In genomic region chr7:144137827-144138226, GRCm38 (mm10) we compare ENCODE assay signal across 25 mouse cellular contexts.
A peak's percentile ranks its signal among the peaks of the same experiment; 100 is the strongest.
DNase-seq lines count a peak whose midpoint lies in the region; ATAC-seq and TF ChIP-seq lines count a peak whose summit lies in the region.
"Had no signal": no experiment of that assay in that cellular context is flagged by ENCODE, and none has a peak within 500 bp of the region (broad histone marks: within the 10 kb centered on the region; RNA-seq: fewer than 3 reads in every experiment).

No protein-coding gene starts in this region.

- TF ChIP-seq CTCF in lung, embryonic 14.5 days (IDR thresholded peaks at IDR 0.05; ENCODE audit: low read depth): no peak
- TF ChIP-seq CTCF in kidney, adult 2 months (conservative IDR thresholded peaks at IDR 0.05; ENCODE audit: insufficient read depth, insufficient read length, low read depth, low read length): no peak

- H3K9ac ChIP-seq in lung, embryonic 14.5 days: no peak overlapping the region
- H3K9ac ChIP-seq in midbrain, embryonic 11.5 days (ENCODE audit: low read length): no peak overlapping the region
- no peak overlapping the region for H3K9ac ChIP-seq in midbrain, embryonic 13.5 days (replicated peaks)
- no peak overlapping the region for H3K9ac ChIP-seq in stomach, embryonic 14.5 days (replicated peaks; ENCODE audit: low read depth, low read length)
- H3K9ac ChIP-seq in stomach, embryonic 15.5 days: no peak overlapping the region
- no peak overlapping the region for H3K9ac ChIP-seq in kidney, embryonic 15.5 days
- H3K9ac ChIP-seq: embryonic facial prominence, embryonic 13.5 days; forebrain, embryonic 12.5 days; forebrain, embryonic 15.5 days; heart, embryonic 12.5 days; heart, embryonic 15.5 days had no signal

- no peaks in the 10 kb centered on the region for H3K9me3 ChIP-seq in lung, embryonic 14.5 days (ENCODE audit: low read depth, low read length)
- no peaks in the 10 kb centered on the region for H3K9me3 ChIP-seq in midbrain, embryonic 11.5 days (ENCODE audit: control insufficient read depth, low read length)
- H3K9me3 ChIP-seq in midbrain, embryonic 13.5 days: no peaks in the 10 kb centered on the region
- no peaks in the 10 kb centered on the region for H3K9me3 ChIP-seq in stomach, embryonic 14.5 days (ENCODE audit: control insufficient read depth, low read depth, low read length)
- no peaks in the 10 kb centered on the region for H3K9me3 ChIP-seq in stomach, embryonic 15.5 days
- no peaks in the 10 kb centered on the region for H3K9me3 ChIP-seq in kidney, embryonic 15.5 days (replicated peaks)
- H3K9me3 ChIP-seq: embryonic facial prominence, embryonic 10.5 days; embryonic facial prominence, embryonic 13.5 days; forebrain, embryonic 12.5 days; forebrain, embryonic 15.5 days; heart, embryonic 12.5 days; heart, embryonic 15.5 days; hindbrain, embryonic 10.5 days had no signal

- no peak overlapping the region for H3K4me2 ChIP-seq in lung, embryonic 14.5 days
- H3K4me2 ChIP-seq in midbrain, embryonic 11.5 days: no peak overlapping the region
- no peak overlapping the region for H3K4me2 ChIP-seq in midbrain, embryonic 13.5 days (replicated peaks)
- H3K4me2 ChIP-seq in stomach, embryonic 14.5 days (replicated peaks; ENCODE audit: low read depth, low read length): no peak overlapping the region
- H3K4me2 ChIP-seq in stomach, embryonic 15.5 days: no peak overlapping the region
- H3K4me2 ChIP-seq in kidney, embryonic 15.5 days: no peak overlapping the region
- H3K4me2 ChIP-seq: embryonic facial prominence, embryonic 13.5 days; forebrain, embryonic 12.5 days; forebrain, embryonic 15.5 days; heart, embryonic 12.5 days; heart, embryonic 15.5 days had no signal

- H3K27ac ChIP-seq in lung, embryonic 14.5 days (ENCODE audit: low read depth): no peak overlapping the region
- no peak overlapping the region for H3K27ac ChIP-seq in midbrain, embryonic 11.5 days (ENCODE audit: low read depth, low read length)
- no peak overlapping the region for H3K27ac ChIP-seq in midbrain, embryonic 13.5 days
- H3K27ac ChIP-seq in stomach, embryonic 14.5 days (ENCODE audit: low read length): no peak overlapping the region
- no peak overlapping the region for H3K27ac ChIP-seq in stomach, embryonic 15.5 days
- no peak overlapping the region for H3K27ac ChIP-seq in kidney, adult 2 months (ENCODE audit: insufficient read depth, low read depth, low read length)
- H3K27ac ChIP-seq in kidney, embryonic 15.5 days: no peak overlapping the region
- H3K27ac ChIP-seq: embryonic facial prominence, embryonic 10.5 days; embryonic facial prominence, embryonic 13.5 days; forebrain, embryonic 12.5 days; forebrain, embryonic 15.5 days; heart, embryonic 15.5 days; hindbrain, embryonic 10.5 days had no signal

- H3K36me3 ChIP-seq in lung, embryonic 14.5 days (ENCODE audit: insufficient read depth): no peaks in the 10 kb centered on the region
- H3K36me3 ChIP-seq in midbrain, embryonic 11.5 days (ENCODE audit: control insufficient read depth, insufficient read depth, low read length): no peaks in the 10 kb centered on the region
- no peaks in the 10 kb centered on the region for H3K36me3 ChIP-seq in midbrain, embryonic 13.5 days
- H3K36me3 ChIP-seq in stomach, embryonic 14.5 days (ENCODE audit: control insufficient read depth, insufficient read depth, low read length): no peaks in the 10 kb centered on the region
- H3K36me3 ChIP-seq in stomach, embryonic 15.5 days: no peaks in the 10 kb centered on the region
- H3K36me3 ChIP-seq in kidney, adult 2 months (ENCODE audit: control insufficient read depth, insufficient read depth, low read length): no peaks in the 10 kb centered on the region
- H3K36me3 ChIP-seq in kidney, embryonic 15.5 days: no peaks in the 10 kb centered on the region
- H3K36me3 ChIP-seq: embryonic facial prominence, embryonic 10.5 days; embryonic facial prominence, embryonic 13.5 days; forebrain, embryonic 12.5 days; forebrain, embryonic 15.5 days; heart, embryonic 12.5 days; heart, embryonic 15.5 days; hindbrain, embryonic 10.5 days had no signal

- H3K27me3 ChIP-seq in lung, embryonic 14.5 days (ENCODE audit: insufficient read depth, low read length): no peaks in the 10 kb centered on the region
- H3K27me3 ChIP-seq in midbrain, embryonic 11.5 days (ENCODE audit: control insufficient read depth, insufficient read depth, low read length): no peaks in the 10 kb centered on the region
- H3K27me3 ChIP-seq in midbrain, embryonic 13.5 days: no peaks in the 10 kb centered on the region
- H3K27me3 ChIP-seq in stomach, embryonic 14.5 days (ENCODE audit: control insufficient read depth, insufficient read depth, low read length): no peaks in the 10 kb centered on the region
- H3K27me3 ChIP-seq in stomach, embryonic 15.5 days (replicated peaks): no peaks in the 10 kb centered on the region
- H3K27me3 ChIP-seq in kidney, adult 2 months (replicated peaks; ENCODE audit: control insufficient read depth, insufficient read depth, low read length): no peaks in the 10 kb centered on the region
- H3K27me3 ChIP-seq in kidney, embryonic 15.5 days: no peaks in the 10 kb centered on the region
- H3K27me3 ChIP-seq: embryonic facial prominence, embryonic 13.5 days; forebrain, embryonic 12.5 days; forebrain, embryonic 15.5 days; heart, embryonic 15.5 days had no signal

- peak; percentile 1 for DNase-seq in lung, embryonic 14.5 days
- no peak for DNase-seq in lung, postnatal 14 days
- DNase-seq in midbrain, embryonic 11.5 days (ENCODE audit: low spot score, missing footprints): peak; percentile 12
- DNase-seq in kidney, adult 2 months: no peak
- DNase-seq: adrenal gland, postnatal 25 days; cerebellum, adult 11-12 months; cerebellum, adult 8-10 months; cerebellum, postnatal 10 days; cerebellum, postnatal 36 days; embryo, embryonic 11 days; gastrocnemius, postnatal 25 days; heart, postnatal 36 days had no signal

- WGBS in lung, embryonic 14.5 days: 54% methylated on average over 2 of the region's 2 CpGs
- WGBS in midbrain, embryonic 11.5 days: 82% methylated on average over 2 of the region's 2 CpGs
- 84% methylated on average over 2 of the region's 2 CpGs for WGBS in midbrain, embryonic 13.5 days
- 50% methylated on average over 2 of the region's 2 CpGs for WGBS in stomach, embryonic 14.5 days
- WGBS in stomach, embryonic 15.5 days: 49% methylated on average over 2 of the region's 2 CpGs
- WGBS in kidney, adult 2 months: 52% methylated on average over 2 of the region's 2 CpGs
- 75% methylated on average over 2 of the region's 2 CpGs for WGBS in kidney, embryonic 15.5 days

- no peaks in the 10 kb centered on the region for H3K4me1 ChIP-seq in lung, embryonic 14.5 days (ENCODE audit: insufficient read depth)
- no peaks in the 10 kb centered on the region for H3K4me1 ChIP-seq in midbrain, embryonic 11.5 days (ENCODE audit: control insufficient read depth, insufficient read depth, low read length)
- H3K4me1 ChIP-seq in midbrain, embryonic 13.5 days (replicated peaks): peaks cover 21% of the 10 kb centered on the region
- H3K4me1 ChIP-seq in stomach, embryonic 14.5 days (ENCODE audit: control insufficient read depth, insufficient read depth, low read length): no peaks in the 10 kb centered on the region
- H3K4me1 ChIP-seq in stomach, embryonic 15.5 days: no peaks in the 10 kb centered on the region
- no peaks in the 10 kb centered on the region; the same call in 1 of the 2 replicates for H3K4me1 ChIP-seq in kidney, adult 2 months (ENCODE audit: control insufficient read depth, insufficient read depth, low read length)
- no peaks in the 10 kb centered on the region for H3K4me1 ChIP-seq in kidney, embryonic 15.5 days
- H3K4me1 ChIP-seq: embryonic facial prominence, embryonic 10.5 days; heart, embryonic 12.5 days; heart, embryonic 15.5 days had no signal

- no peak for TF ChIP-seq POLR2A in kidney, adult 2 months (IDR thresholded peaks at IDR 0.05; ENCODE audit: low read depth, low read length)

- H3K4me3 ChIP-seq in lung, embryonic 14.5 days (ENCODE audit: low read depth, low read length): no peak overlapping the region
- no peak overlapping the region for H3K4me3 ChIP-seq in midbrain, embryonic 11.5 days (ENCODE audit: low read depth, low read length)
- H3K4me3 ChIP-seq in midbrain, embryonic 13.5 days (replicated peaks): no peak overlapping the region
- H3K4me3 ChIP-seq in stomach, embryonic 14.5 days (ENCODE audit: low read depth, low read length): no peak overlapping the region
- H3K4me3 ChIP-seq in stomach, embryonic 15.5 days (replicated peaks): no peak overlapping the region
- no peak overlapping the region for H3K4me3 ChIP-seq in kidney, adult 2 months (ENCODE audit: insufficient read depth, low read depth, low read length)
- no peak overlapping the region for H3K4me3 ChIP-seq in kidney, embryonic 15.5 days (replicated peaks)
- H3K4me3 ChIP-seq: embryonic facial prominence, embryonic 10.5 days; embryonic facial prominence, embryonic 13.5 days; erythroblast, embryonic 14.5 days; forebrain, embryonic 12.5 days; forebrain, embryonic 15.5 days; heart, embryonic 12.5 days; heart, embryonic 15.5 days; hindbrain, embryonic 10.5 days had no signal

- ATAC-seq in lung, embryonic 14.5 days (ENCODE audit: insufficient read depth): no peak
- no peak for ATAC-seq in midbrain, embryonic 11.5 days (ENCODE audit: low FRiP score)
- ATAC-seq in midbrain, embryonic 13.5 days: no peak
- peak; percentile 42; the same call in 1 of the 2 replicates for ATAC-seq in stomach, embryonic 14.5 days (ENCODE audit: insufficient number of reproducible peaks, insufficient read depth, low FRiP score, low read depth)
- peak; percentile 43; the same call in 1 of the 2 replicates for ATAC-seq in stomach, embryonic 15.5 days (ENCODE audit: insufficient read depth, low FRiP score, low read depth)
- ATAC-seq in kidney, embryonic 15.5 days (replicated peaks; ENCODE audit: low FRiP score): no peak
- ATAC-seq: activated CD4-positive, CD25-positive, alpha-beta regulatory T cell, adult 4 months; forebrain, embryonic 15.5 days had no signal

Comparison
In these comparisons a context has a peak if more than half of its experiments do, and no peak if none do; other contexts are left out.
1. DNase-seq: peak in lung, embryonic 14.5 days (single experiment) and midbrain, embryonic 11.5 days (single experiment); none in lung, postnatal 14 days (single experiment) and kidney, adult 2 months (single experiment).
2. ATAC-seq: peak in stomach, embryonic 14.5 days (single experiment) and stomach, embryonic 15.5 days (single experiment); none in lung, embryonic 14.5 days (single experiment), midbrain, embryonic 11.5 days (single experiment), midbrain, embryonic 13.5 days (single experiment) and kidney, embryonic 15.5 days (single experiment).